Comparison of ENCODE assay signal across 12 mouse cellular contexts in genomic region chr13:116708456-116708780, GRCm38 (mm10).
DNase-seq lines count a peak whose midpoint lies in the region; ATAC-seq lines count a peak whose summit lies in the region.
"Had no signal": no experiment of that assay in that cellular context is flagged by ENCODE, and none has a peak within 500 bp of the region (broad histone marks: within the 10 kb centered on the region; RNA-seq: fewer than 3 reads in every experiment).

No protein-coding gene starts in this region.

- H3K4me3 ChIP-seq in hindbrain, embryonic 12.5 days, result no peak overlapping the region
- H3K4me3 ChIP-seq in hindbrain, embryonic 16.5 days (ENCODE audit: low read length), result no peak overlapping the region
- 0 out of 2 replicates have a peak overlapping the region, but pooled peaks have one; percentile 1 for H3K4me3 ChIP-seq in embryonic facial prominence, embryonic 14.5 days (ENCODE audit: low read depth, low read length)
- H3K4me3 ChIP-seq in forebrain, embryonic 15.5 days, result peak overlapping the region; percentile 16
- H3K4me3 ChIP-seq in neural tube, embryonic 12.5 days, result no peak overlapping the region

- peaks cover 34% of the 10 kb centered on the region for H3K4me1 ChIP-seq in hindbrain, embryonic 12.5 days
- H3K4me1 ChIP-seq in hindbrain, embryonic 16.5 days (ENCODE audit: control insufficient read depth, insufficient read depth, low read depth, low read length), result peaks cover 16% of the 10 kb centered on the region
- H3K4me1 ChIP-seq in embryonic facial prominence, embryonic 14.5 days (ENCODE audit: control insufficient read depth, insufficient read depth, low read length), result 0 out of 2 replicates have a peak, but pooled peaks cover 3% of the 10 kb centered on the region
- peaks cover 43% of the 10 kb centered on the region for H3K4me1 ChIP-seq in forebrain, embryonic 15.5 days
- peaks cover 21% of the 10 kb centered on the region for H3K4me1 ChIP-seq in neural tube, embryonic 12.5 days

- H3K9ac ChIP-seq in hindbrain, embryonic 12.5 days, result no peak overlapping the region
- H3K9ac ChIP-seq in hindbrain, embryonic 16.5 days (ENCODE audit: low read depth, low read length), result no peak overlapping the region
- H3K9ac ChIP-seq in embryonic facial prominence, embryonic 14.5 days (ENCODE audit: low read depth, low read length), result no peak overlapping the region
- H3K9ac ChIP-seq in forebrain, embryonic 15.5 days (replicated peaks), result no peak overlapping the region; the same call in 1 of the 2 replicates
- 0 out of 2 replicates have a peak overlapping the region, but pooled peaks have one; percentile 13 for H3K9ac ChIP-seq in neural tube, embryonic 12.5 days
- H3K9ac ChIP-seq: liver, postnatal 0 days had no signal

- 0 out of 2 replicates have a peak overlapping the region, but pooled peaks have one; percentile 17 for H3K27ac ChIP-seq in hindbrain, embryonic 12.5 days
- no peak overlapping the region for H3K27ac ChIP-seq in hindbrain, embryonic 16.5 days (ENCODE audit: low read depth, low read length)
- H3K27ac ChIP-seq in embryonic facial prominence, embryonic 14.5 days (replicated peaks; ENCODE audit: low read depth, low read length), result no peak overlapping the region
- peak overlapping the region; percentile 56 for H3K27ac ChIP-seq in forebrain, embryonic 15.5 days (replicated peaks)
- no peak overlapping the region for H3K27ac ChIP-seq in neural tube, embryonic 12.5 days

- no peaks in the 10 kb centered on the region for H3K9me3 ChIP-seq in hindbrain, embryonic 12.5 days (replicated peaks)
- H3K9me3 ChIP-seq in hindbrain, embryonic 16.5 days (ENCODE audit: control insufficient read depth, low read length), result no peaks in the 10 kb centered on the region
- H3K9me3 ChIP-seq in embryonic facial prominence, embryonic 14.5 days (ENCODE audit: control insufficient read depth, low read length), result no peaks in the 10 kb centered on the region
- H3K9me3 ChIP-seq in forebrain, embryonic 15.5 days, result no peaks in the 10 kb centered on the region
- H3K9me3 ChIP-seq in neural tube, embryonic 12.5 days, result no peaks in the 10 kb centered on the region

- H3K36me3 ChIP-seq in hindbrain, embryonic 12.5 days, result no peaks in the 10 kb centered on the region
- no peaks in the 10 kb centered on the region for H3K36me3 ChIP-seq in hindbrain, embryonic 16.5 days (ENCODE audit: control insufficient read depth, insufficient read depth, low read length)
- no peaks in the 10 kb centered on the region for H3K36me3 ChIP-seq in embryonic facial prominence, embryonic 14.5 days (ENCODE audit: control insufficient read depth, insufficient read depth, low read length)
- H3K36me3 ChIP-seq in forebrain, embryonic 15.5 days, result no peaks in the 10 kb centered on the region
- H3K36me3 ChIP-seq in neural tube, embryonic 12.5 days, result no peaks in the 10 kb centered on the region

- no peak for ATAC-seq in hindbrain, embryonic 12.5 days (ENCODE audit: low FRiP score)
- ATAC-seq in hindbrain, embryonic 16.5 days, result no peak
- no peak for ATAC-seq in embryonic facial prominence, embryonic 14.5 days (ENCODE audit: low read depth)
- no peak for ATAC-seq in forebrain, embryonic 15.5 days (replicated peaks)
- no peak for ATAC-seq in neural tube, embryonic 12.5 days (ENCODE audit: low FRiP score, low read depth)
- ATAC-seq: liver, postnatal 0 days had no signal

- peaks cover 89% of the 10 kb centered on the region for H3K27me3 ChIP-seq in hindbrain, embryonic 12.5 days
- H3K27me3 ChIP-seq in hindbrain, embryonic 16.5 days (replicated peaks; ENCODE audit: control insufficient read depth, insufficient read depth, low read length), result peaks cover 47% of the 10 kb centered on the region
- peaks cover 93% of the 10 kb centered on the region for H3K27me3 ChIP-seq in embryonic facial prominence, embryonic 14.5 days (replicated peaks; ENCODE audit: control insufficient read depth, insufficient read depth, low read length)
- H3K27me3 ChIP-seq in forebrain, embryonic 15.5 days, result peaks cover 61% of the 10 kb centered on the region
- peaks cover 61% of the 10 kb centered on the region for H3K27me3 ChIP-seq in neural tube, embryonic 12.5 days (replicated peaks)

- no peak for DNase-seq in embryonic facial prominence, embryonic 14.5 days (ENCODE audit: low spot score)
- DNase-seq in MN1 (ENCODE audit: low spot score), result no peak
- DNase-seq in adrenal gland, postnatal 4 days (ENCODE audit: low spot score in 2 of 2), result no peak
- DNase-seq: gastrocnemius, postnatal 36 days; kidney, adult 9 months; layer of hippocampus, postnatal 36 days; liver, postnatal 0 days; thymus, adult 18-20 months had no signal

- peak overlapping the region; percentile 30 for H3K4me2 ChIP-seq in hindbrain, embryonic 12.5 days (replicated peaks)
- no peak overlapping the region for H3K4me2 ChIP-seq in hindbrain, embryonic 16.5 days (ENCODE audit: low read length)
- peak overlapping the region; percentile 27 for H3K4me2 ChIP-seq in embryonic facial prominence, embryonic 14.5 days (ENCODE audit: low read depth, low read length)
- peak overlapping the region; percentile 33 for H3K4me2 ChIP-seq in forebrain, embryonic 15.5 days (replicated peaks)
- peak overlapping the region; percentile 48 for H3K4me2 ChIP-seq in neural tube, embryonic 12.5 days (replicated peaks)

- 1% methylated on average over 7 of the region's 7 CpGs for WGBS in hindbrain, embryonic 12.5 days
- 1% methylated on average over 7 of the region's 7 CpGs for WGBS in hindbrain, embryonic 16.5 days
- WGBS in embryonic facial prominence, embryonic 14.5 days, result 2% methylated on average over 7 of the region's 7 CpGs
- WGBS in forebrain, embryonic 15.5 days, result 4% methylated on average over 7 of the region's 7 CpGs
- under 1% methylated on average over 7 of the region's 7 CpGs for WGBS in neural tube, embryonic 12.5 days

Comparison
In these comparisons a context has a peak if more than half of its experiments do, and no peak if none do; other contexts are left out.
1. H3K27ac ChIP-seq: peak in hindbrain, embryonic 12.5 days (single experiment) and forebrain, embryonic 15.5 days (single experiment); none in hindbrain, embryonic 16.5 days (single experiment), embryonic facial prominence, embryonic 14.5 days (single experiment) and neural tube, embryonic 12.5 days (single experiment).
2. H3K4me3 ChIP-seq: peak in embryonic facial prominence, embryonic 14.5 days (single experiment) and forebrain, embryonic 15.5 days (single experiment); none in hindbrain, embryonic 12.5 days (single experiment), hindbrain, embryonic 16.5 days (single experiment) and neural tube, embryonic 12.5 days (single experiment).